Mouse (Mus musculus): Measurements from ENCODE around the gene Frmd4b. TPM values are rescaled to one million over a fixed set of nuclear protein-coding genes. Genes with fewer than 3 reads are reported as not detected.

The Frmd4b gene
- polyA plus RNA-seq, 1 experiment from 2014 or later, result 22.2 TPM

DNA sequence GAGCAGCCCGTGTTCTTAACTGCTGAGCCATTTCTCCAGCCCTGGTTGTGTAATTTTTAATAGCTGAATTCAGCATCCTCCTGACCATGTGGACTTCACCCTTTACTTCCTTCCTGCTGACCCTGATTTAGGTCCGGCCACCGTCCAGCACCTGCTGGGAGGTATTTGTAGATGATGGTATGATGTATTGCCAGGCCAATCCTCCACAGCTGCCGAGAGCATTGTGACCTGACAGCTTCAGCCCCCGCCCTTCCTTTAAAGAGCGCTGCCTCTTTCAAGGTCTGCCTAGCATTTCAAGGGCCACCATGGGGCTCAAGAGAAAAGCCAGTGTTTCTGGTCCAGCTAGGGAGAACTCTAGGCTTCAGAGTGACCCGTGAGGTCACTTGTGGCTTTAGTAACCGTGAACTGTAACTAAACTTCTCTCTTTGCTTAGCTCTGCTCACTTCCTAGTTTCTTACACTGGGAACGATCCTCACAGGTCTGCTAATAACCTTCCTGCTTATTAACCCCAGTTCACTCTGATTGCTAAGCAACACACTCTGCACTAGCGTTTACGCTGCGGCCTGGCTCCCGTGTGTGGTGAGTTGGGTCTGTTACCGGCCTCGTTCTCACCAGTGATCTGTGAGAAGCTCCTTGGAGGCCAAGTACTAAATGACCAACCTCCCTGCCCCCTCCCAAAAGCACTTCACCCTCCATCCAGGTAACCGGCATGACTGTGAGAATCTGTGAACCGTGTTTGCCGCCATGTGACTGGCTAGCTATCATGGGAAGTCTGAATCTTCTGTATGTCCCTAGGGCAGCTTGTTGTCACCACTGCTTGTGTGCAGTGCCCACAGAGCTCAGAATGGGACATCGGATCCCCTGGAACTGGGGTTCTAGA lies 138.1 kb downstream of the Frmd4b start:
- Histone ChIP-seq H3K27ac (ENCODE audit: poor library complexity, severe bottlenecking) (no peak overlapping the region), H3K9ac (no peak overlapping the region), H3K36me3 (no peaks in the 10 kb centered on the region), H3K4me3 (no peak overlapping the region), H3K27me3 (replicated peaks) (no peaks in the 10 kb centered on the region), H3K4me2 (no peak overlapping the region), H3K9me3 (replicated peaks) (no peaks in the 10 kb centered on the region), H3K4me1 (replicated peaks) (no peaks in the 10 kb centered on the region)
- ATAC-seq (ENCODE audit: insufficient number of reproducible peaks, low FRiP score), result no peak
- 69% methylated on average over 19 of the region's 19 CpGs for WGBS

DNA sequence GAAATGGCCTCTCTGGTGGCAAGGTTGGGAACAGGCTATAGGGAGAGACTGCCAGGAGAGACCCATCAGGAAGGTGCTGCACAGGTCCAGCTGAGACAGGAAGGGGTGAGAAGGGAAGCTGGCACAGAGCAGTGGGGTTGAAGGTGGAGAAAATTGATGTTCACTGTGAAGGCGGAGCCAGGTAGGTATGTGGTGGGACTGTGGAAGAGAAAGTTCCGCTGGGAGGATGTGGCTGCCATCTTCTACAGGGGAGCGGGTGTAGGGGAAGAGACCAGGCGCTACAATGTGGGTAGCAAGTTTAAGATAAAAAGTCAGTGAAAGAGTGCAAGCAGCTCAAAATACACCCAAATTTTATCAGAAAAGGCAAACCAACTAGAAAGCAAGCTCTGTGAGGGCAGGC lies 143.7 kb downstream of the Frmd4b start:
- Histone ChIP-seq H3K9me3 (replicated peaks) (no peaks in the 10 kb centered on the region), H3K27me3 (replicated peaks) (no peaks in the 10 kb centered on the region), H3K4me1 (replicated peaks) (peaks cover 14% of the 10 kb centered on the region), H3K36me3 (no peaks in the 10 kb centered on the region), H3K4me2 (no peak overlapping the region), H3K27ac (ENCODE audit: poor library complexity, severe bottlenecking) (no peak overlapping the region), H3K4me3 (no peak overlapping the region), H3K9ac (no peak overlapping the region)
- peak; percentile 25; the same call in 1 of the 2 replicates for ATAC-seq (ENCODE audit: insufficient number of reproducible peaks, low FRiP score)
- WGBS, result 92% methylated on average over 4 of the region's 4 CpGs

DNA sequence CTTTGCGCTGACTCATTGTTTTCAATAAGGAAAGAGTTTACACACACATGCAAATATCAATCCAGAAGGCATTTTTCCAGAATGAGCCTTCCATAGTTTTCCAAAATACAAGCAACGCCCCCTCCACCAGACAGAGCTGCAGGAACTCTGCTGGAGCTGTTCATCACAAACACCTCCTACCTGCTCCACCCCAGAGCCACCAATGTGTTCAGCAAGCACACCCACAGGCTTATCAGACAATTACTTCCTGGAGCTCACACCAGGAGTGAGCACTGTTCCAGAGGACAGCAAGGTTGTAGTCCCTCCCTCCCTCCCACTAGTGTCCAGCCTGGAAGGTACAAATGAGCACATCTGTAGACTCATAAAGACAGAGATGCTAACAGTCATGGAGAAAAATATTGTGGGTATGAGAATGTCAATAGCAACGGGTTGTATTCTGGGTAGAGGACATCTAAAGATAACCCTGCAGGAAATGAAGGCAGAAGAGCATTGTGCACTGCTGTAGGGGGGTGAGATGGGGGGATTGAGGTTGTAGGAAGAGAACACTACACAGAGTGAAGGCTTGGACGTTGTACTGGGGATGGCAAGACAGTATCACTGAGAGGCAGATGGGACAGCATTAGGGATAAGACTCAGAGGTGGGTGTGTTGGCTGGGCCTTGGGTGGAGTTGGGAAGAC lies 144.3 kb downstream of the Frmd4b start:
- H3K27ac ChIP-seq (ENCODE audit: poor library complexity, severe bottlenecking), result no peak overlapping the region
- H3K27me3 ChIP-seq (replicated peaks), result no peaks in the 10 kb centered on the region
- WGBS, result 54% methylated on average over 4 of the region's 4 CpGs
- peaks cover 14% of the 10 kb centered on the region for H3K4me1 ChIP-seq (replicated peaks)
- 0 out of 2 replicates have a peak overlapping the region, but pooled peaks have one; percentile 12 for H3K4me2 ChIP-seq
- H3K9me3 ChIP-seq (replicated peaks), result peaks cover under 1% of the 10 kb centered on the region; the same call in 1 of the 2 replicates
- H3K9ac ChIP-seq, result no peak overlapping the region
- no peak overlapping the region for H3K4me3 ChIP-seq
- H3K36me3 ChIP-seq, result no peaks in the 10 kb centered on the region
- ATAC-seq (ENCODE audit: insufficient number of reproducible peaks, low FRiP score), result peak; percentile 48

GRCm38 (mm10) chr6:97463898-97464524 lies 153.3 kb downstream of the Frmd4b start:
- H3K27me3 ChIP-seq (replicated peaks), result no peaks in the 10 kb centered on the region
- H3K4me1 ChIP-seq (replicated peaks), result peaks cover 11% of the 10 kb centered on the region
- H3K36me3 ChIP-seq, result no peaks in the 10 kb centered on the region
- H3K9ac ChIP-seq, result no peak overlapping the region
- peak overlapping the region; percentile 67 for H3K27ac ChIP-seq (ENCODE audit: poor library complexity, severe bottlenecking)
- ATAC-seq (ENCODE audit: insufficient number of reproducible peaks, low FRiP score), result peak; percentile 67
- no peak overlapping the region for H3K4me3 ChIP-seq
- peak overlapping the region; percentile 32; the same call in 1 of the 2 replicates for H3K4me2 ChIP-seq
- H3K9me3 ChIP-seq (replicated peaks), result peaks cover 3% of the 10 kb centered on the region; the same call in 1 of the 2 replicates
- 45% methylated on average over 17 of the region's 17 CpGs for whole genome bisulfite sequencing

DNA sequence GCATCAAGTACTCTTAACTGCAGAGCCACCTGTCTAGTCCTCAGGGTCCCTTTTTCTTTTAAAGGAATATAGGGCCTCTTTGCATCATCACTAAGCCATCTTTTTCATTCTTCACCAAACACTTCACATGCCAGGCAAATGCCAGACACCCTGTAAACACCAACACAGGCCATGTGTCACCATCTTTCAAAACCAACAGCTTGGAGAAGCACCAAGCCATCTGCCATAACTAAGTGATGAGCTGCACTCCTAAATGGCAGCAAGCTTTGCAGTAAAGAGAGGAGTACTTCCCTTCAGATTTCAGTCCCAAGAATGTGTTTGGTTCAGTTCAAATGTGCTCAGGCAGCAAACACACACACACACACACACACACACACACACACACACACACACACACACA lies 154.9 kb downstream of the Frmd4b start:
- H3K4me1 ChIP-seq (replicated peaks), result peaks cover 14% of the 10 kb centered on the region
- no peak overlapping the region for H3K27ac ChIP-seq (ENCODE audit: poor library complexity, severe bottlenecking)
- no peaks in the 10 kb centered on the region for H3K36me3 ChIP-seq
- H3K4me2 ChIP-seq, result no peak overlapping the region
- no peak overlapping the region for H3K4me3 ChIP-seq
- H3K9me3 ChIP-seq (replicated peaks), result no peaks in the 10 kb centered on the region
- H3K27me3 ChIP-seq (replicated peaks), result no peaks in the 10 kb centered on the region
- no peak overlapping the region for H3K9ac ChIP-seq
- ATAC-seq (ENCODE audit: insufficient number of reproducible peaks, low FRiP score), result no peak

GRCm38 (mm10) chr6:97459112-97459511 lies 158.2 kb downstream of the Frmd4b start:
- Histone ChIP-seq H3K4me3 (peak overlapping the region; percentile 29), H3K36me3 (no peaks in the 10 kb centered on the region), H3K9ac (0 out of 2 replicates have a peak overlapping the region, but pooled peaks have one; percentile 37), H3K4me1 (replicated peaks) (peaks cover 29% of the 10 kb centered on the region), H3K9me3 (replicated peaks) (no peaks in the 10 kb centered on the region), H3K27ac (ENCODE audit: poor library complexity, severe bottlenecking) (peak overlapping the region; percentile 73), H3K4me2 (peak overlapping the region; percentile 54), H3K27me3 (replicated peaks) (no peaks in the 10 kb centered on the region)
- 45% methylated on average over 7 of the region's 7 CpGs for WGBS
- ATAC-seq (ENCODE audit: insufficient number of reproducible peaks, low FRiP score), result no peak

- H3K4me2 ChIP-seq, result peak overlapping the region; percentile 54
- ATAC-seq (ENCODE audit: insufficient number of reproducible peaks, low FRiP score), result no peak
- H3K27ac ChIP-seq (ENCODE audit: poor library complexity, severe bottlenecking), result peak overlapping the region; percentile 73; the same call in 1 of the 2 replicates
- H3K36me3 ChIP-seq, result no peaks in the 10 kb centered on the region
- H3K4me1 ChIP-seq (replicated peaks), result peaks cover 32% of the 10 kb centered on the region
- no peaks in the 10 kb centered on the region for H3K27me3 ChIP-seq (replicated peaks)
- H3K9ac ChIP-seq, result 0 out of 2 replicates have a peak overlapping the region, but pooled peaks have one; percentile 28
- H3K4me3 ChIP-seq, result peak overlapping the region; percentile 29
- WGBS, result 55% methylated on average over 9 of the region's 9 CpGs
- no peaks in the 10 kb centered on the region for H3K9me3 ChIP-seq (replicated peaks)
Measured at GRCm38 (mm10) chr6:97458358-97458757, 159.0 kb downstream of the Frmd4b start.

DNA sequence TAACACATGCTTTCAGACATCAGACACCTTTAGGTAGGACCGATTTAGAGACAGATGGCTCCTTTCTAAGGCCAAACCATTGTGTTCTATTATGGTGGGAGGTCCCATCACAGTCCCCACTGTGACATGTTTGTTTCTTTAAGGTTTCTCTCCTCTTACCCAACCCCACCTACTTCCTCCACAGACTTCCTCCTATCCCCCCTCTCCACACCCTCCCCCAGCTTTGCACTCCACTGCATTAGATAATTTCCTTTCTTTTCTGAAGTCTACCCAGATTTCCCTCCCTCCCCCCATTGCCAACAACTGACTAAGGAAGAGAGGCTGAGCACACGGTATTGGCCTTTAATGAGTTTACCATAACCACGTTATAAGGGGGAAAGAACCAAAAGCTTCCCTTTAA lies 159.4 kb downstream of the Frmd4b start:
- 32% methylated on average over 3 of the region's 3 CpGs for WGBS
- H3K36me3 ChIP-seq, result no peaks in the 10 kb centered on the region
- no peak overlapping the region for H3K9ac ChIP-seq
- peak overlapping the region; percentile 46 for H3K4me2 ChIP-seq
- no peaks in the 10 kb centered on the region for H3K9me3 ChIP-seq (replicated peaks)
- H3K27me3 ChIP-seq (replicated peaks), result no peaks in the 10 kb centered on the region
- H3K27ac ChIP-seq (ENCODE audit: poor library complexity, severe bottlenecking), result peak overlapping the region; percentile 77; the same call in 1 of the 2 replicates
- peak; percentile 73 for ATAC-seq (ENCODE audit: insufficient number of reproducible peaks, low FRiP score)
- H3K4me1 ChIP-seq (replicated peaks), result peaks cover 32% of the 10 kb centered on the region
- H3K4me3 ChIP-seq, result peak overlapping the region; percentile 29

DNA sequence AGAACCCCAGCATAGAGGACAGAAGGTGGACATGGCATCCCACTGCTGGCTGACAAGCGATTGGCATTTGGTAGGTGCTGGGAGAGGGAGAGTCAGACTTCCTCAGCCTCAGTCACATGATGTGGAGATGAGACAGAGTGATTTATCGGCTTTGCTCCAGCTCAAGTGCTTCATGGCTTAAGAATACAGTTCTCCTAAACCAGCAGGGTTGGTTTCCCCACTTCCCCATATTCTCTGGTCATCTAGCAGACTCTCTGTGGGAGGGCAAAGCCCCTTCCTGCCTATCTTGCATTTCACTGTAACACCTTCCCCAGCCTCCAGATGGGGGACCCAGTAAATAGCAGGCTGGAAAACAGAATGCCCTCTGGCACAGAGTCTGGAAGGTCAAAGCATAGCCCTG lies 160.1 kb downstream of the Frmd4b start:
- Histone ChIP-seq H3K36me3 (no peaks in the 10 kb centered on the region), H3K4me3 (peak overlapping the region; percentile 25), H3K27ac (ENCODE audit: poor library complexity, severe bottlenecking) (peak overlapping the region; percentile 77), H3K27me3 (replicated peaks) (no peaks in the 10 kb centered on the region), H3K4me1 (replicated peaks) (peaks cover 32% of the 10 kb centered on the region), H3K9ac (peak overlapping the region; percentile 33; the same call in 1 of the 2 replicates), H3K9me3 (replicated peaks) (no peaks in the 10 kb centered on the region), H3K4me2 (peak overlapping the region; percentile 46)
- ATAC-seq (ENCODE audit: insufficient number of reproducible peaks, low FRiP score), result no peak
- WGBS, result 25% methylated on average over 2 of the region's 2 CpGs

DNA sequence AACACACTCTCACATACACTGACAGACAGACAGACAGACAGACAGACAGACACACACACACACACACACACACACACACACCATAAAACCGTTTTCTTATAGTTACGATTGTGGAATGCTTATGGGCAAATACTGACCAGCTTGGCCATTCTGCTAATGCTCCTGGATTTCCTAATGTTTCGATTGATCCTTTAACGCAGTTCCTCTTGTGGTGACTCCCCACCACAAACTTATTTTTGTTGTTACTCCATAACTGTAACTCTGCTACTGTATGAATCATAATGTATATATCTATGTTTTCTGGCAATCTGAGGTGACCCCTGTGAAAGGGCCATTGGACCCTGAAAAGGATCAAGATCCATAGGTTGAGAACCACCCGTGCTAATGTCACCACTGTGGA lies 165.1 kb downstream of the Frmd4b start:
- Histone ChIP-seq H3K27ac (ENCODE audit: poor library complexity, severe bottlenecking) (no peak overlapping the region), H3K4me1 (replicated peaks) (peaks cover 21% of the 10 kb centered on the region), H3K4me2 (no peak overlapping the region), H3K36me3 (no peaks in the 10 kb centered on the region), H3K9ac (no peak overlapping the region), H3K9me3 (replicated peaks) (no peaks in the 10 kb centered on the region), H3K27me3 (replicated peaks) (no peaks in the 10 kb centered on the region), H3K4me3 (no peak overlapping the region)
- WGBS, result 79% methylated on average over 5 of the region's 5 CpGs
- ATAC-seq (ENCODE audit: insufficient number of reproducible peaks, low FRiP score), result no peak

GRCm38 (mm10) chr6:97449806-97450205 lies 167.5 kb downstream of the Frmd4b start:
- H3K27ac ChIP-seq (ENCODE audit: poor library complexity, severe bottlenecking), result no peak overlapping the region
- no peak overlapping the region for H3K4me3 ChIP-seq
- no peak overlapping the region for H3K9ac ChIP-seq
- ATAC-seq (ENCODE audit: insufficient number of reproducible peaks, low FRiP score), result no peak
- peaks cover 18% of the 10 kb centered on the region for H3K4me1 ChIP-seq (replicated peaks)
- no peak overlapping the region for H3K4me2 ChIP-seq
- no peaks in the 10 kb centered on the region for H3K9me3 ChIP-seq (replicated peaks)
- 82% methylated on average over 2 of the region's 2 CpGs for WGBS
- H3K36me3 ChIP-seq, result no peaks in the 10 kb centered on the region
- H3K27me3 ChIP-seq (replicated peaks), result no peaks in the 10 kb centered on the region
